Mouse (Mus musculus) lung, postnatal 4 days (tissue): ENCODE results near the gene Tas2r135.

Source experiments
- DNase-seq, 2 experiments: peaks; one replicate each; pipeline ENCODE4 v3.0.0; 2021

Tas2r135 gene

GRCm38 (mm10) chr6:42374701-42375100 lies 30.5 kb upstream of the Tas2r135 start:
- peak in 1 of 2 experiments; percentile 7 for DNase-seq

GRCm38 (mm10) chr6:42375131-42375530 lies 30.1 kb upstream of the Tas2r135 start:
- DNase-seq, result no peak

DNA sequence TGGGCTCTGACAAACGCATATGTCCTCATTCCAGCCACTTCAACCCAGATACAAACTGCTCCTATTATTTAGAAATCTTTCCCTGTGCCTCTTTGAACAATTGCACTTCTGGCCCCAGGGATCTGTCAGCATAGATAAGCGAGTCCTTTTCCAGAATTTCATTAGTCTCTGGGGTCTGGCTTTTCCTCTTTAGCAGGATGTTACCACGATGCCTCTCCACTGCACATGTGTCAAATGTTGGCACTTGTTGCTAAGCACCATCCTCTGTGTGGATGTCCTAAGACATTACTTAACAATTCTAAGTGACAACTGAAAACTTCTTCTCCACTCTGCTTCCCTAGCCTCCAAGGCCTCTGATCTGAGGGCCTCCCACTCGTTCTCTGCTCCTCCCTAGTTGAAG lies 29.2 kb upstream of the Tas2r135 start:
- DNase-seq, result peak in 1 of 2 experiments; percentile 13

- no peak for DNase-seq
Measured at GRCm38 (mm10) chr6:42376504-42377019, 28.7 kb upstream of the Tas2r135 start.

DNA sequence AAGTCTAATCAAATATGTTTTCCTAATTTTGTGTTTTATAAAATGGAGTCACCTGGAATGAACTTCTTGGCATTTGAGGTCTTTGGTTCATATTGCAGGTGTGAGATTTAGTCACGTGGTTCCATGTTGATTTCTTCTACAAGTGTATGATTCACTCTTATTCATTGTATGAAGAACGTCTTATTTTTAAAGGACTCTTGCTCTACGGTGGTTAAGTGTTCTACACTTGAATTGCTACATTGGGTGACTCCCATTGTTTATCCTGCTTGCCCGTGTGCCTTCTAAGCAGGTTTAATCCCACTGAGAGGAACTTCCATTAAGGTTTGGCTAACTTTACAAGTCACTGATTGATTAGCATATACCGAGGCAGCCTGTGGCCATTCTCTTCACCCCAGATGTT lies 28.0 kb upstream of the Tas2r135 start:
- DNase-seq, result no peak

- no peak for DNase-seq
Measured at GRCm38 (mm10) chr6:42379551-42379950, 25.7 kb upstream of the Tas2r135 start.

DNA sequence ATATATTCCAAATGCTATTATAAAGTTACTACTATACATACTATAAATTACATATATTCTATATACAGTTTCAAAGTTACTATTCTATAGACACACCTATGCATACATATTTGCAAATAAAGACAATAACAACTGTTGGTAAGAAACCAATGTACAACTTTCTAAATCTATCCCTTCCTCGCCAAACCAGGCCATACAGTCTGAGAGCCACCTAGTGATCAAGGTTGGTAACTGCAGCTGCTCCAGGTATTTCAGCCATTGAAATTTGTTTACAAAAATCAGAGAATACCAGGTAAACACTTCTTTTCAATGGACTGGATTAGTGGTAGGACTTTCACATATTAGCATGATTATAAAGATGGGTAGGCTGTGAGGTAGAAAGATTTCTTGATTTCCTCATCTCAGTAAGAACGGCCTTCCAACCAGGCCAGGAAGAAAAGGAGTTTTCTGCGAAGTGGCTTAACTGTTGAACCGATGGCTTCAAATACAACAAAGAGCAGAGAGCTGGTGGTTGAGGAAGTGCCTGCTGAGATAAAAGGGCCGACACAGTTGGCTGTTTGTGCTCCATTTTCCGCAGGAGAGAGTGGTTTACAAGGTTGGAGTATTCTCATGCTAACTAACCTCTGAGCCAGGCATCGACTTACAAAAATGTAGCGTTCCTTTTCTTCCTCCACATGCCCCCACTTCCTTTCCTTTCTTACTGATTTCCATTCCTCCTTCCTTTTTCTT lies 24.7 kb upstream of the Tas2r135 start:
- peak in 1 of 2 experiments; percentile 47 for DNase-seq

GRCm38 (mm10) chr6:42381221-42381620 lies 24.0 kb upstream of the Tas2r135 start:
- DNase-seq, result no peak

- DNase-seq, result peak in 1 of 2 experiments; percentile 8
Measured at GRCm38 (mm10) chr6:42381916-42382381, 23.3 kb upstream of the Tas2r135 start.

GRCm38 (mm10) chr6:42383360-42383759 lies 21.9 kb upstream of the Tas2r135 start:
- no peak for DNase-seq

- no peak for DNase-seq
Measured at GRCm38 (mm10) chr6:42385635-42386034, 19.6 kb upstream of the Tas2r135 start.

GRCm38 (mm10) chr6:42391796-42392330 lies 13.4 kb upstream of the Tas2r135 start:
- peak in 1 of 2 experiments; percentile 42 for DNase-seq

GRCm38 (mm10) chr6:42395960-42396809 lies 9.0 kb upstream of the Tas2r135 start:
- DNase-seq, result peak; percentile 92 to 93

GRCm38 (mm10) chr6:42397041-42397657 lies 8.1 kb upstream of the Tas2r135 start:
- DNase-seq, result no peak

DNA sequence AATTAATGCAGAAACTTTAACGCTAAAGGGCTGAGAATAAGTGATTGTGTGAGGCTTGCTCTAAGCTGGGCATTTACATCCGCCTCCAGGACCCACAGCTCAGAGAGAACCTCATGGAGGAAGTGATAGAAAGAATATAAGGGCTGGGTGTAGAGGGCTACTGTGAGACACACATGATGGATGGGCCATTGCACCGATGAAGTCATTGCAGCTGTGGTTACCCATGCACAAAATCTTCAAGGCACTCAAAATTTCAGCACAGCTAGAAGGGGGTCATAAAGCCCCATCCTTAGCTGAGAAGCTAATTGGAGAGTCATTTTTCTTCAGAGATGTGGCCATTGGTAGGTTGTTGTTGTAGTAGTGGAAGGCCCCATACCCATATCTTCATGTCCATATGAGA lies 6.9 kb upstream of the Tas2r135 start:
- peak in 1 of 2 experiments; percentile 7 for DNase-seq

GRCm38 (mm10) chr6:42398998-42399397 lies 6.2 kb upstream of the Tas2r135 start:
- DNase-seq, result no peak

DNA sequence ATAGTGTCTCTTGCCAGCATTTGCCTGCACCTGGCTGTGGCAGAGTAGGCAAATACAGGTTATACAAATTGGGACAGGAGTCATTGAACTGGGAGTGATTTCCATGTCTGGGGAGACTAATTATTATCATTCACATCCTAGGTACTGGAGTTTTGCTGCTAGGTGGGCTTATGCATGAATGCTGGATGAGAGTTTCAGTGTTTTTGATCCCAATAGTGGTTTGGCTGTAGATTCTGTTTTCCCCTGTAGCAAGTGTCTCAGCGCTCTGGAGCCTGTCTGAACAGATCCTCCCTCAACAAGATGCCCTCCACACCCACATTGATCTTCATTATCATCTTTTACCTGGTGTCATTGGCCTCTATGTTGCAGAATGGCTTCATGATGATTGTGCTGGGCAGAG lies 5.3 kb upstream of the Tas2r135 start, which contains the start of gene Tas2r143:
Gene Tas2r143, plus strand, starts transcription at position 301 of the 400 bp plus-strand sequence.
- DNase-seq, result no peak

DNA sequence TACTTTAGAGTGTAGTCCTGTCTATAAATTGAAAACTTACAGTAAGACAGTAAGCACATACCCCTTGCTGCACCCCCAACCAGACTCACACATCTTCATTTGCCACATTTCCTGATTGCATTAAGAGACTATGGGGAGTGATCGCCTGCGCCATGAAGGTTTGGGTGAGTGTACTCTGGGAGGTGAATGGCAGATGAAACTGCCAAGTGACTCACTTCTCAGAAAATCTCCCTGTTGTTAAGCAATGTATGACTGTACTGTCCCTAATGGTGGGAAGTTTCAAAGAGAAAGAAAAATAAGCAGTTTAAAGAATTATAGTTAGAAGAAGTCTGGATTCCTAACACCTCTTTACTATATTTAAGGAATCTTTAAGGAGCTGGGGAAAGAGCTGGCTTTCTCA lies 14.2 kb downstream of the Tas2r135 start:
- DNase-seq, result no peak

DNA sequence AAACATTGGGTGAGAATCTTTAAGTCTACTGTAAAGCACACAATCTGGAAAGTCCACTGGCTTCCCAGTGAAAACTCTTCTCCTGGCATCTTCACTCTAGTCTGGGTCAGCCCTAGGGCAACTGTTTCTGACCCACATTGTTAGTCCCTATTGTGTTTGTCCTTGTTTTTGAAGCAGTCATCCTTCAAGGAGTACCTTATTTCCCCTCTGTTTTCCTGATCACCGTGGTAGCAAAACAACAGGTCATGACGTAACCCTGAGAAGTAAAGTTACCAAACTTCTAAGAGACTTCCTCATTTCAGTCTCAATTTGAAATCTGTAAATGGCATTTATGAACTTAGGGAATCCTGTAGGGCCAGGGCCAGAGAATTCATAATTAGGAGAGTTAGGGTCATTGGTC lies 16.2 kb downstream of the Tas2r135 start:
- peak in 1 of 2 experiments; percentile 18 for DNase-seq

- no peak for DNase-seq
Measured at GRCm38 (mm10) chr6:42424472-42424871, 19.2 kb downstream of the Tas2r135 start.

- DNase-seq, result no peak
Measured at GRCm38 (mm10) chr6:42426337-42426736, 21.1 kb downstream of the Tas2r135 start.

DNA sequence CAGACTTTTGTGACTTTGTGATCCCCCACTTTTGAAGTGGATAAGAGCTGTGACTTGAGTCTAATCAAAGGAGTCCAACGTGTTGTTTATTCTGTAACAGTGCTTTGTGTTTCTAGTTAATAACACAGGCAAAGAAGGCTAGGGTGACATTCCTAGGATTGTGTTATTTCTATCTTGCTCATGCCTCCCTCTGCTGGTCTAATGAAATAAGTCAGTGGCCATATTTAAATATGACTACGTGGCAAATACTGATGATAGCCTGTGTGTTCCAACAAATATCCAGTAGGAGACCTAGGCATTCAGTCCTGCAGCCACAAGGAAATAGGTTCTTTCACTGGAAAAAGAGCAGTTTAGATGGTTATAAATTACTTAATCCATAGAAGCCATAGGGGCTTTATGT lies 28.3 kb downstream of the Tas2r135 start:
- DNase-seq, result no peak

DNA sequence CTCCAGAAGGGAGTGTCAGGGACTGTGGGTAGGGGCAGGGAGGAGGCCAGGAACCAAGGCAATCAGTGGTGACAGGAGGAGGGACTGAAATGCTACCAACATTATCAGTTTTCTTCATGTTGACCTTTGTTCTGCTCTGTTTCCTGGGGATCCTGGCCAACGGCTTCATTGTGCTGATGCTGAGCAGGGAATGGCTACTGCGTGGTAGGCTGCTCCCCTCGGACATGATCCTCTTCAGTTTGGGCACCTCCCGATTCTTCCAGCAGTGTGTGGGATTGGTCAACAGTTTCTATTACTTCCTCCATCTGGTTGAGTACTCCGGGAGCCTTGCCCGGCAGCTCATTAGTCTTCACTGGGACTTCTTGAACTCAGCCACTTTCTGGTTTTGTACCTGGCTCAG lies 29.2 kb downstream of the Tas2r135 start, which contains the start of gene Tas2r126:
Gene Tas2r126, plus strand, starts transcription at position 90 of the 400 bp plus-strand sequence.
- DNase-seq, result no peak
